Mouse (Mus musculus) forebrain, embryonic 11.5 days (tissue): ENCODE measurements at regions not wholly inside any gene's neighbourhood (a gene's known extent, or its start where the extent isn't known, plus 50 kb on each side); places are given as distances from the start of the nearest gene placed in this dataset.

Source experiments
- ATAC-seq: fragments of 200-750 bp; cut with Nextera tagmentation; replicated peaks from 2 replicates; pipeline ENCODE4 v1.8.0; 2017; ENCODE audit warnings: moderate TSS enrichment; ENCODE audit not compliant: low FRiP score
- DNase-seq: peaks from one replicate; pipeline ENCODE4 v3.0.0-alpha.2; 2017; ENCODE audit warnings: low spot score
- H3K27ac ChIP-seq: fragments of 300-500 bp; sonication (generic); 2 replicates; pipeline ENCODE4 v1.5.1; 2014; ENCODE audit warnings: low read depth, low read length
- H3K27me3 ChIP-seq: fragments of 300-500 bp; sonication (generic); 2 replicates; pipeline ENCODE4 v1.6.1; 2014; ENCODE audit warnings: mild to moderate bottlenecking, low read length, mixed read lengths; ENCODE audit not compliant: control insufficient read depth, insufficient read depth
- H3K36me3 ChIP-seq: fragments of 300-500 bp; sonication (generic); 2 replicates; pipeline ENCODE4 v1.6.1; 2014; ENCODE audit warnings: mild to moderate bottlenecking, low read length, moderate library complexity, mixed read lengths; ENCODE audit not compliant: control insufficient read depth, insufficient read depth
- H3K4me1 ChIP-seq: fragments of 300-500 bp; sonication (generic); replicated peaks from 2 replicates; pipeline ENCODE4 v1.6.1; 2014; ENCODE audit warnings: low read length, mixed read lengths; ENCODE audit not compliant: control insufficient read depth, insufficient read depth
- H3K4me2 ChIP-seq: fragments of 300-500 bp; sonication (generic); 2 replicates; pipeline ENCODE4 v1.6.1; 2014; ENCODE audit warnings: low read depth, mild to moderate bottlenecking, low read length, moderate library complexity, mixed read lengths; ENCODE audit not compliant: severe bottlenecking
- H3K4me3 ChIP-seq: fragments of 300-500 bp; sonication (generic); 2 replicates; pipeline ENCODE4 v1.5.1; 2014; ENCODE audit warnings: low read depth, low read length
- H3K9ac ChIP-seq: fragments of 300-500 bp; sonication (generic); 2 replicates; pipeline ENCODE4 v1.6.1; 2014; ENCODE audit warnings: low read length
- H3K9me3 ChIP-seq: fragments of 300-500 bp; sonication (generic); 2 replicates; pipeline ENCODE4 v1.6.1; 2016; ENCODE audit warnings: low read length, mixed read lengths; ENCODE audit not compliant: control insufficient read depth
- WGBS: fragments of 180-500 bp; shearing (Covaris S2); extraction: QIAGEN DNeasy Blood & Tissue Kit; methylation state at CpG from one replicate; pipeline ENCODE4 v1.1.7; 2014; 5-methylcytosine and 5-hydroxymethylcytosine counted together

DNA sequence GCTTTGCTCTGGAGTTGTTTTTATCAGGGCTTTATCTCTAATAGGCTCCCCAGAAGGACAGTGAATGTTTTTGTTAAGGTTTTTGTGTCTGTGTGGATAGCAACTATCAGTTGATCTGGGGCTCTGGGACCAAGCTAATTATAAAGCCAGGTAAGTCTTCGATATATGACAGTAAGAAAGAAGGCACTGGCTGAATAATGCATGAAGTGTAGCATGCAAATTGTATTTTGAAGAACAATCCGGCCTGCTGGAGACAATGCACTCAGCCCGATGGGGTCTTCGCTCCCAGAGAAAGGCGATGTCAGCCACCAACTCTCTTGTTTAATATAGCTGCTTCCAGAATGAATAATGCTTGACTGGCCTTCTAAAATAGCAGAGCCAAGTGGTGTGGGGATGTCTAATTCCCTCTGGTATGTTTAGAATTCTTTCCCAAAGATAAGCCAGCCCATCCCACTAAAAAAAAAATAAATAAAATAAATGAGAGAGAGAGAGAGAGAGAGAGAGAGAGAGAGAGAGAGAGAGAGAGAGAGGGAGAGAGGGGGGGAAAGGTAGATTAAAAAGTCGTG, 68.6 kb downstream of the Dad1 start:
- DNase-seq (no peak), ATAC-seq (no peak)
- no peak overlapping the region for H3K9ac ChIP-seq
- no peak overlapping the region for H3K4me3 ChIP-seq
- H3K9me3 ChIP-seq = no peaks in the 10 kb centered on the region
- WGBS = 40% methylated on average over 6 of the region's 6 CpGs
- no peak overlapping the region for H3K27ac ChIP-seq
- H3K27me3 ChIP-seq = no peaks in the 10 kb centered on the region
- H3K36me3 ChIP-seq = no peaks in the 10 kb centered on the region
- H3K4me2 ChIP-seq = no peak overlapping the region
- H3K4me1 ChIP-seq = no peaks in the 10 kb centered on the region; the same call in none of the 2 replicates

GRCm38 (mm10) chr14:54183873-54184272, 70.0 kb downstream of the Dad1 start:
- H3K36me3 ChIP-seq = no peaks in the 10 kb centered on the region
- 91% methylated on average over 3 of the region's 3 CpGs for WGBS
- DNase-seq = no peak
- ATAC-seq = no peak
- no peaks in the 10 kb centered on the region for H3K9me3 ChIP-seq
- no peak overlapping the region for H3K4me2 ChIP-seq
- no peaks in the 10 kb centered on the region for H3K27me3 ChIP-seq
- no peak overlapping the region for H3K4me3 ChIP-seq
- no peak overlapping the region for H3K27ac ChIP-seq
- no peaks in the 10 kb centered on the region; the same call in none of the 2 replicates for H3K4me1 ChIP-seq
- no peak overlapping the region for H3K9ac ChIP-seq

DNA sequence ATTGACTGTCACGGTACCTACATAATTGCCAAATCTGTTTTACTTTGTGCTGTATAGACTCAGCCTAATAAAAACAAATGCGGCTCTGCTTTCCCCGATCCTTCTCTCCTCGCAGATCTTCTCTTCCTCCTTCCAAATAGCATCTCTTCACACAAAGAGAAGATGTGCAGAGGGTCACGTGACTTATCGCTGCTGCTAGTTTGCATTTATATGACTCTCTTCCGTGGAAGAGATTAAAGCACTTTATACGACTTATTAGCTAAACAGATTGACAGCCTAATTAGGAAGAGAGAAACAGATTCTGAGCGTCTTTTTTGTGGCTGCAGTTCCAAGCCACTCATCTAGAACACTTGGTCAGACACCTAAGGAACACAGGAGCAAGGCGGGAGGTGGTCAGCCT, 71.1 kb downstream of the Dad1 start:
- Histone ChIP-seq H3K27me3 (no peaks in the 10 kb centered on the region), H3K27ac (no peak overlapping the region), H3K9ac (no peak overlapping the region), H3K4me3 (no peak overlapping the region), H3K9me3 (no peaks in the 10 kb centered on the region), H3K4me1 (no peaks in the 10 kb centered on the region; the same call in none of the 2 replicates), H3K36me3 (no peaks in the 10 kb centered on the region), H3K4me2 (no peak overlapping the region)
- WGBS = 71% methylated on average over 10 of the region's 10 CpGs
- DNase-seq (no peak), ATAC-seq (no peak)

- H3K27me3 ChIP-seq = no peaks in the 10 kb centered on the region
- H3K4me1 ChIP-seq = no peaks in the 10 kb centered on the region
- no peak for ATAC-seq
- H3K9ac ChIP-seq = no peak overlapping the region
- WGBS = 92% methylated on average over 3 of the region's 3 CpGs
- no peak for DNase-seq
- H3K36me3 ChIP-seq = no peaks in the 10 kb centered on the region
- H3K4me2 ChIP-seq = no peak overlapping the region
- H3K4me3 ChIP-seq = no peak overlapping the region
- no peaks in the 10 kb centered on the region for H3K9me3 ChIP-seq
- H3K27ac ChIP-seq = no peak overlapping the region
Observed at GRCm38 (mm10) chr14:54181306-54181705, 72.6 kb downstream of the Dad1 start.

DNA sequence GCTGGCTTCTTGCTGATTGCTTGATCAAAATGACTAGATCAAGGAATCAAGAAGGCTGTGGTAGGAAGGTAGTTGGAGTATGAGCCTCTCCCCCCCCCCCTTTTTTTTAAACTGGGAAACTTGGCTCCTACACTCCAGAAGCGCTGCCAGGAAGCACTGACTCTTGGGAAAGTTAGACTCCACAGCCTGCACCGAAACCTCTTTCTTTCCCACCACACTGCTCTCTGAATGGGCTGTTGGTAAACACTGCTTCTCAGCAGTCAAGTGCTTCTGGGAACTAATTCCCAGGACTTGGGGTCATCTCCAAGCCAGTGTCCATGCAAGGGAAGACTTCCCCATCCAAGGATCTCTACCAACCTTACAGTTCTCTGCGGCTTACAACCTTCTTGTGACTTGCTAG, 73.2 kb downstream of the Dad1 start:
- no peak overlapping the region for H3K4me3 ChIP-seq
- ATAC-seq (no peak), DNase-seq (no peak)
- no peak overlapping the region for H3K4me2 ChIP-seq
- no peaks in the 10 kb centered on the region for H3K27me3 ChIP-seq
- no peaks in the 10 kb centered on the region for H3K4me1 ChIP-seq
- 93% methylated on average over 3 of the region's 3 CpGs for WGBS
- H3K27ac ChIP-seq = no peak overlapping the region
- H3K36me3 ChIP-seq = no peaks in the 10 kb centered on the region
- H3K9me3 ChIP-seq = no peaks in the 10 kb centered on the region
- H3K9ac ChIP-seq = no peak overlapping the region

GRCm38 (mm10) chr14:54180271-54180670, 73.6 kb downstream of the Dad1 start:
- no peak overlapping the region for H3K4me2 ChIP-seq
- no peaks in the 10 kb centered on the region for H3K27me3 ChIP-seq
- no peaks in the 10 kb centered on the region for H3K9me3 ChIP-seq
- no peak overlapping the region for H3K9ac ChIP-seq
- DNase-seq (no peak), ATAC-seq (no peak)
- no peak overlapping the region for H3K4me3 ChIP-seq
- H3K4me1 ChIP-seq = no peaks in the 10 kb centered on the region
- no peaks in the 10 kb centered on the region for H3K36me3 ChIP-seq
- 79% methylated on average over 3 of the region's 3 CpGs for WGBS
- H3K27ac ChIP-seq = no peak overlapping the region

DNA sequence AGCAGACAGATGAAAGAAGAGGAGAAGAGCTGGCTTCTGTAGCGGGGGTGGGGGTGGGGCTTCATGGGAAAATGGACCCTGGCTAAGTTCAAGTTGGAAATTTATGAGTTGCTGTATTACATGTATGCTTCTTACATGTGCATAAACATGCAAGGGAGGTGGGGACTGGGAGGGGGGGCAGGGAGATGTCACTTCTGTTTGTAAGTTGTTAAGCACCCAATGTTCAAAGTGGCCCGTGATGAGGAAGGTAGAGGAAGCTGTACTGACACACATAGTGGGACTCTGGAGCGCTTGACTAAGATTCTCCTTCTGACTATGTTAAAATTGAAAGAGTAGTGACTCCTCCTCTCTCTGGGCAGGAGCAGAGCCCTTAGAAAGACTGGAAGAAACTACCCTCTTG, 75.0 kb downstream of the Dad1 start:
- Histone ChIP-seq H3K36me3 (no peaks in the 10 kb centered on the region), H3K27ac (no peak overlapping the region), H3K27me3 (no peaks in the 10 kb centered on the region), H3K4me1 (no peaks in the 10 kb centered on the region), H3K4me2 (no peak overlapping the region), H3K9ac (no peak overlapping the region), H3K9me3 (no peaks in the 10 kb centered on the region), H3K4me3 (no peak overlapping the region)
- ATAC-seq = no peak
- WGBS = 92% methylated on average over 3 of the region's 3 CpGs
- no peak for DNase-seq

GRCm38 (mm10) chr14:54176469-54176868, 77.4 kb downstream of the Dad1 start:
- H3K9me3 ChIP-seq = no peaks in the 10 kb centered on the region
- H3K4me3 ChIP-seq = no peak overlapping the region
- no peak overlapping the region for H3K9ac ChIP-seq
- ATAC-seq (no peak), DNase-seq (no peak)
- no peaks in the 10 kb centered on the region for H3K27me3 ChIP-seq
- H3K4me1 ChIP-seq = no peaks in the 10 kb centered on the region
- no peaks in the 10 kb centered on the region for H3K36me3 ChIP-seq
- no peak overlapping the region for H3K4me2 ChIP-seq
- WGBS = 56% methylated on average over 14 of the region's 14 CpGs
- H3K27ac ChIP-seq = no peak overlapping the region

GRCm38 (mm10) chr14:54175476-54175875, 78.4 kb downstream of the Dad1 start:
- ATAC-seq = no peak
- Histone ChIP-seq H3K27ac (no peak overlapping the region), H3K27me3 (no peaks in the 10 kb centered on the region), H3K36me3 (no peaks in the 10 kb centered on the region), H3K4me2 (no peak overlapping the region), H3K9me3 (no peaks in the 10 kb centered on the region), H3K4me1 (no peaks in the 10 kb centered on the region), H3K9ac (no peak overlapping the region), H3K4me3 (no peak overlapping the region)
- no peak for DNase-seq
- WGBS = 82% methylated on average over 5 of the region's 5 CpGs
